Mouse (Mus musculus): ENCODE data around the gene Tdrd12.

GRCm38 (mm10) chr7:35564067-35564865 lies 26.7 kb upstream of the Tdrd12 start:
- TF ChIP-seq POLR2A (IDR thresholded peaks at IDR 0.05; ENCODE audit: insufficient read length, low read depth) (no peak), USF1 (IDR thresholded peaks at IDR 0.05; ENCODE audit: low read depth) (no peak), POLR2AphosphoS2 (IDR thresholded peaks at IDR 0.05; ENCODE audit: insufficient read length, low read depth) (no peak), SRF (IDR thresholded peaks at IDR 0.05; ENCODE audit: control insufficient read depth, insufficient read length, low read depth) (no peak), MYOD1 (IDR thresholded peaks at IDR 0.05; ENCODE audit: control insufficient read depth in 1 of 3, insufficient read length in 2 of 3, low read depth in 2 of 3) (no peak), CEBPB (IDR thresholded peaks at IDR 0.05; ENCODE audit: insufficient read depth, poor library complexity, severe bottlenecking) (no peak), E2F4 (IDR thresholded peaks at IDR 0.05; ENCODE audit: insufficient read depth) (no peak)

All from myocyte (in vitro differentiated cells).